20 mouse cellular contexts compared by ENCODE assay signal in genomic region chr12:80701332-80701731, GRCm38 (mm10). TPM values are rescaled to one million over a fixed set of nuclear protein-coding genes. Genes with fewer than 3 reads are reported as not detected.
DNase-seq lines count a peak whose midpoint lies in the region; ATAC-seq lines count a peak whose summit lies in the region.
"Had no signal": no experiment of that assay in that cellular context is flagged by ENCODE, and none has a peak within 500 bp of the region (broad histone marks: within the 10 kb centered on the region; RNA-seq: fewer than 3 reads in every experiment).

No protein-coding gene starts in this region.

- H3K4me2 ChIP-seq in forebrain, embryonic 14.5 days (ENCODE audit: low read length): no peak overlapping the region
- no peak overlapping the region for H3K4me2 ChIP-seq in forebrain, embryonic 15.5 days (replicated peaks)
- no peak overlapping the region for H3K4me2 ChIP-seq in midbrain, embryonic 14.5 days (ENCODE audit: low read length)
- no peak overlapping the region for H3K4me2 ChIP-seq in midbrain, embryonic 11.5 days
- H3K4me2 ChIP-seq: embryonic facial prominence, embryonic 13.5 days; liver, embryonic 11.5 days; neural tube, embryonic 13.5 days had no signal

- H3K27ac ChIP-seq in forebrain, embryonic 14.5 days (ENCODE audit: low read depth, low read length): no peak overlapping the region
- no peak overlapping the region for H3K27ac ChIP-seq in forebrain, embryonic 15.5 days (replicated peaks)
- H3K27ac ChIP-seq in midbrain, embryonic 14.5 days (replicated peaks; ENCODE audit: low read depth, low read length): no peak overlapping the region
- no peak overlapping the region for H3K27ac ChIP-seq in midbrain, embryonic 11.5 days (ENCODE audit: low read depth, low read length)
- H3K27ac ChIP-seq: embryonic facial prominence, embryonic 13.5 days; neural tube, embryonic 13.5 days had no signal

- peaks cover 2% of the 10 kb centered on the region for H3K4me1 ChIP-seq in forebrain, embryonic 14.5 days (ENCODE audit: control insufficient read depth, insufficient read depth, low read length)
- peaks cover 6% of the 10 kb centered on the region for H3K4me1 ChIP-seq in forebrain, embryonic 15.5 days
- no peaks in the 10 kb centered on the region for H3K4me1 ChIP-seq in midbrain, embryonic 14.5 days (ENCODE audit: control insufficient read depth, insufficient read depth, low read length)
- H3K4me1 ChIP-seq in midbrain, embryonic 11.5 days (ENCODE audit: control insufficient read depth, insufficient read depth, low read length): no peaks in the 10 kb centered on the region

- no peaks in the 10 kb centered on the region for H3K36me3 ChIP-seq in forebrain, embryonic 14.5 days (ENCODE audit: control insufficient read depth, insufficient read depth, low read length)
- no peaks in the 10 kb centered on the region for H3K36me3 ChIP-seq in forebrain, embryonic 15.5 days
- no peaks in the 10 kb centered on the region for H3K36me3 ChIP-seq in midbrain, embryonic 14.5 days (ENCODE audit: control insufficient read depth, insufficient read depth, low read length)
- H3K36me3 ChIP-seq in midbrain, embryonic 11.5 days (ENCODE audit: control insufficient read depth, insufficient read depth, low read length): no peaks in the 10 kb centered on the region
- H3K36me3 ChIP-seq: embryonic facial prominence, embryonic 13.5 days; neural tube, embryonic 13.5 days had no signal

- no peak overlapping the region for H3K4me3 ChIP-seq in forebrain, embryonic 14.5 days (ENCODE audit: low read depth, low read length)
- no peak overlapping the region for H3K4me3 ChIP-seq in forebrain, embryonic 15.5 days
- no peak overlapping the region for H3K4me3 ChIP-seq in midbrain, embryonic 14.5 days (replicated peaks; ENCODE audit: low read depth, low read length)
- no peak overlapping the region for H3K4me3 ChIP-seq in midbrain, embryonic 11.5 days (ENCODE audit: low read depth, low read length)
- H3K4me3 ChIP-seq: embryonic facial prominence, embryonic 13.5 days; neural tube, embryonic 13.5 days had no signal

- no peaks in the 10 kb centered on the region for H3K27me3 ChIP-seq in forebrain, embryonic 14.5 days (replicated peaks; ENCODE audit: control insufficient read depth, insufficient read depth, low read length)
- H3K27me3 ChIP-seq in forebrain, embryonic 15.5 days: no peaks in the 10 kb centered on the region
- no peaks in the 10 kb centered on the region for H3K27me3 ChIP-seq in midbrain, embryonic 14.5 days (ENCODE audit: control insufficient read depth, insufficient read depth, low read length)
- H3K27me3 ChIP-seq in midbrain, embryonic 11.5 days (ENCODE audit: control insufficient read depth, insufficient read depth, low read length): no peaks in the 10 kb centered on the region
- H3K27me3 ChIP-seq: embryonic facial prominence, embryonic 13.5 days; neural tube, embryonic 13.5 days had no signal

- DNase-seq in forebrain, embryonic 14.5 days (ENCODE audit: low spot score): peak; percentile 23
- peak; percentile 64 for DNase-seq in left cerebral cortex, postnatal 4 days
- DNase-seq in left cerebral cortex, postnatal 25 days (ENCODE audit: low spot score in 2 of 2): no peak
- DNase-seq in midbrain, embryonic 14.5 days: peak; percentile 13
- DNase-seq in midbrain, embryonic 11.5 days (ENCODE audit: low spot score, missing footprints): no peak
- no peak for DNase-seq in right cerebral cortex, postnatal 36 days (ENCODE audit: low spot score in 2 of 2)
- DNase-seq: adrenal gland, postnatal 10 days; cerebellum, adult 18-20 months; heart, adult 11 months; kidney, adult 9 months; thymus, postnatal 25 days had no signal

- no peaks in the 10 kb centered on the region for H3K9me3 ChIP-seq in forebrain, embryonic 14.5 days (replicated peaks; ENCODE audit: control insufficient read depth, low read length)
- H3K9me3 ChIP-seq in forebrain, embryonic 15.5 days: no peaks in the 10 kb centered on the region
- H3K9me3 ChIP-seq in midbrain, embryonic 14.5 days (ENCODE audit: control insufficient read depth, low read length): no peaks in the 10 kb centered on the region
- H3K9me3 ChIP-seq in midbrain, embryonic 11.5 days (ENCODE audit: control insufficient read depth, low read length): no peaks in the 10 kb centered on the region
- H3K9me3 ChIP-seq: embryonic facial prominence, embryonic 13.5 days; neural tube, embryonic 13.5 days had no signal

- no peak overlapping the region for H3K9ac ChIP-seq in forebrain, embryonic 14.5 days (ENCODE audit: low read length)
- H3K9ac ChIP-seq in forebrain, embryonic 15.5 days (replicated peaks): no peak overlapping the region
- H3K9ac ChIP-seq in midbrain, embryonic 14.5 days (replicated peaks; ENCODE audit: low read length): no peak overlapping the region
- H3K9ac ChIP-seq in midbrain, embryonic 11.5 days (ENCODE audit: low read length): no peak overlapping the region
- H3K9ac ChIP-seq: embryonic facial prominence, embryonic 13.5 days; neural tube, embryonic 13.5 days had no signal

- WGBS in forebrain, embryonic 14.5 days: 69% methylated on average over 7 of the region's 7 CpGs
- WGBS in forebrain, embryonic 15.5 days: 64% methylated on average over 7 of the region's 7 CpGs
- 83% methylated on average over 7 of the region's 7 CpGs for WGBS in midbrain, embryonic 14.5 days
- WGBS in midbrain, embryonic 11.5 days: 85% methylated on average over 7 of the region's 7 CpGs

- no peak for ATAC-seq in forebrain, embryonic 14.5 days
- ATAC-seq in forebrain, embryonic 15.5 days (replicated peaks): no peak
- no peak for ATAC-seq in midbrain, embryonic 14.5 days (ENCODE audit: low FRiP score, low TSS enrichment)
- no peak for ATAC-seq in midbrain, embryonic 11.5 days (ENCODE audit: low FRiP score)

- intact Hi-C loops in left cerebral cortex, postnatal 4 days (cut with DNase I): no loop called here
- intact Hi-C loops in left cerebral cortex, postnatal 25 days (cut with DNase I): no loop called here

RNA-seq across cellular contexts. Expression of gene Plekhd1, which starts 8.9 kb away (rescaled TPM):
- 0.15 and 0.38 TPM in 2 replicates for polyA plus RNA-seq in forebrain, embryonic 14.5 days (2014; fragmentation: Nextera tagmentation; extraction: Ambion mirVana)
- 0.46 and 0.89 TPM in 2 replicates for polyA plus RNA-seq in forebrain, embryonic 15.5 days (2015; fragmentation: Nextera tagmentation; extraction: Ambion mirVana)
- 1 to 10 TPM; 1.4 to 1.6 TPM for total RNA-seq in left cerebral cortex, postnatal 4 days (2021)
- total RNA-seq in left cerebral cortex, postnatal 25 days (2021): 1 to 10 TPM; 1.6 to 1.8 TPM
- polyA plus RNA-seq in midbrain, embryonic 14.5 days (2014; fragmentation: Nextera tagmentation; extraction: Ambion mirVana): 2.5 and 3.5 TPM in 2 replicates
- 1.1 and 1.4 TPM in 2 replicates for polyA plus RNA-seq in midbrain, embryonic 11.5 days (2014; fragmentation: Nextera tagmentation; extraction: Ambion mirVana)
- total RNA-seq: common myeloid progenitor, adult 5-6 weeks; megakaryocyte, adult 5-6 weeks had no signal

RNA-seq across cellular contexts. Expression of gene Erh, which starts 57.2 kb away (rescaled TPM):
- polyA plus RNA-seq in forebrain, embryonic 14.5 days (2014; fragmentation: Nextera tagmentation; extraction: Ambion mirVana): 254 and 324 TPM in 2 replicates
- 315 and 344 TPM in 2 replicates for polyA plus RNA-seq in forebrain, embryonic 15.5 days (2015; fragmentation: Nextera tagmentation; extraction: Ambion mirVana)
- total RNA-seq in left cerebral cortex, postnatal 4 days (2021): 10 to 100 TPM; 87.2 to 99.7 TPM
- 10 to 100 TPM; 33.6 to 41.2 TPM for total RNA-seq in left cerebral cortex, postnatal 25 days (2021)
- polyA plus RNA-seq in midbrain, embryonic 14.5 days (2014; fragmentation: Nextera tagmentation; extraction: Ambion mirVana): 258 and 288 TPM in 2 replicates
- 361 and 378 TPM in 2 replicates for polyA plus RNA-seq in midbrain, embryonic 11.5 days (2014; fragmentation: Nextera tagmentation; extraction: Ambion mirVana)

RNA-seq across cellular contexts. Expression of gene Slc39a9, which starts 57.6 kb away (rescaled TPM):
- polyA plus RNA-seq in forebrain, embryonic 14.5 days (2014; fragmentation: Nextera tagmentation; extraction: Ambion mirVana): 22.4 and 28.4 TPM in 2 replicates
- 25.4 and 26.0 TPM in 2 replicates for polyA plus RNA-seq in forebrain, embryonic 15.5 days (2015; fragmentation: Nextera tagmentation; extraction: Ambion mirVana)
- total RNA-seq in left cerebral cortex, postnatal 4 days (2021): 10 to 100 TPM; 39.2 to 43.1 TPM
- 10 to 100 TPM; 40.5 to 43.4 TPM for total RNA-seq in left cerebral cortex, postnatal 25 days (2021)
- 20.2 and 29.5 TPM in 2 replicates for polyA plus RNA-seq in midbrain, embryonic 14.5 days (2014; fragmentation: Nextera tagmentation; extraction: Ambion mirVana)
- polyA plus RNA-seq in midbrain, embryonic 11.5 days (2014; fragmentation: Nextera tagmentation; extraction: Ambion mirVana): 29.8 and 30.4 TPM in 2 replicates

RNA-seq across cellular contexts. Expression of gene Ccdc177, which starts 59.2 kb away (rescaled TPM):
- polyA plus RNA-seq in forebrain, embryonic 14.5 days (2014; fragmentation: Nextera tagmentation; extraction: Ambion mirVana): 6.3 and 6.7 TPM in 2 replicates
- polyA plus RNA-seq in forebrain, embryonic 15.5 days (2015; fragmentation: Nextera tagmentation; extraction: Ambion mirVana): 6.2 and 7.4 TPM in 2 replicates
- total RNA-seq in left cerebral cortex, postnatal 4 days (2021): 10 to 100 TPM; 17.1 to 19.5 TPM
- total RNA-seq in left cerebral cortex, postnatal 25 days (2021): 10 to 100 TPM; 12.9 to 15.5 TPM
- polyA plus RNA-seq in midbrain, embryonic 14.5 days (2014; fragmentation: Nextera tagmentation; extraction: Ambion mirVana): 8.5 and 8.8 TPM in 2 replicates
- polyA plus RNA-seq in midbrain, embryonic 11.5 days (2014; fragmentation: Nextera tagmentation; extraction: Ambion mirVana): 4.9 and 5.3 TPM in 2 replicates
- total RNA-seq: CH12.LX; gastrocnemius, adult 8-10 months; megakaryocyte, adult 5-6 weeks had no signal
- polyA plus RNA-seq: liver, embryonic 11.5 days; spleen, adult 2 months had no signal

Comparison
In these comparisons a context has a peak if more than half of its experiments do, and no peak if none do; other contexts are left out.
1. DNase-seq: peak in forebrain, embryonic 14.5 days (single experiment), left cerebral cortex, postnatal 4 days (single experiment) and midbrain, embryonic 14.5 days (single experiment); none in left cerebral cortex, postnatal 25 days (0 of 2), midbrain, embryonic 11.5 days (single experiment) and right cerebral cortex, postnatal 36 days (0 of 2).